Mouse (Mus musculus): ENCODE data around the gene Olfr1380.
"Not testable (repeated sequence)": the region's sequence is repeated elsewhere in the genome, so short reads cannot be mapped to it uniquely, and the experiment has no call there.

Gene Olfr1380

DNA sequence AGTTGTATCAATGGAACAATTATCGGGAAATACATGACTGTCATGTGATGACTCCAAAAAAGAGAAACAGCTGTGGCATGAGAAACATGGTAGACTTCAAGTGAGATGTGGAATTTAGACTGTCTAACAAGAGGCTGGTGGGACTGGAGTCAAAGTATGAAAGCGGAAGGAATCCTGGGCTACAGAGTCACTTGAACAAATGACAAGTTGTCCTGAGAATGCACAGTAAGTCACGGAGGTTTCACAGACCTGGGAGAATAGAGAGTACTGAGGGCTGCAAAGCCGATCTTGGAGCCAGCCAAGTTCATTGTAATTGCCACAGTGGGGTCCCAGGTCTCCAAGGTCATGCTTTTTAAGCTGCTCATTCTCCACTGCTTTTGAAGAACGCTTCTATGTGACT is at the start of gene Olfr1380:
Gene Olfr1380 (plus strand): TSS at position 301 of the 400 bp plus-strand sequence.
- CTCF ChIA-PET, result not testable (repeated sequence)

DNA sequence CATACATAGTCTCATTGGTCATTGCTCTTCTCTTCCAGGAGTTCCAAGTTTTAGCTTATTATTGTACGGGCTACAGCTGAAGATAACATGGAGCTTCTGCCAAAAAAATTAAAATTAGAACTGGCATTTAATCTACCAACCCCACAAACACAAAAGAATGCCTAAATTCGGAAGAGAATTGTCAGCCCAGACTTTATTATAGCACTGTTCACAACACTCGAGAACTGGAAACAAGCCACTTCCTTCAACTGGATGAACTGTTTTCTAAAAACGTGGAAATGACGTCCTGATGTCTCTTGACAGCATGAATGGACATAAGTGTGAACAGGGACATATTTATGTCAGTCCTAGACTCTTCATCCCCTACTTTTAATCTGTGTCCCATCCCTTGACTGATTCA is 38.6 kb upstream of the Olfr1380 start:
- CTCF ChIA-PET, result no interaction called here

DNA sequence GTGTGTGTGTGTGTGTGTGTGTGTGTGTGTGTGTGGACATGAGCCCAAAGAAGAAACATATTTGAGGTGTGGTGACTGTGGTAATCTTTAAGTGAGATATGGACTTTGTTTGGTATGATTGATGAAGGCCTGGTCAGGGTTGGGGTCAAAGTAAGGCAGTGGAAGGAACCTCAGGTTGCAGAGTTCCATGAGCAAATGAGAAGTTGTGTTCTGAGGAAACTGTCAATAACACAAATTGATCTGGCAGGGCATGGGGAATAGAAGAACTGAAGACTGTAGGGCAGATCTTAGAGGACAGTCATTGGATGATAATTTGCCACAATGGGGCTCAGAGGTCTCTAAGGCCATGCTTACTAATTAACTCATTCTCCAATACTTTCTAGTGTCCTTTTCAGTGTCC is 37.3 kb upstream of the Olfr1380 start, which contains the start of gene Olfr1383:
Gene Olfr1383 (plus strand): TSS at position 301 of the 400 bp plus-strand sequence.
- CTCF ChIA-PET, result no interaction called here

DNA sequence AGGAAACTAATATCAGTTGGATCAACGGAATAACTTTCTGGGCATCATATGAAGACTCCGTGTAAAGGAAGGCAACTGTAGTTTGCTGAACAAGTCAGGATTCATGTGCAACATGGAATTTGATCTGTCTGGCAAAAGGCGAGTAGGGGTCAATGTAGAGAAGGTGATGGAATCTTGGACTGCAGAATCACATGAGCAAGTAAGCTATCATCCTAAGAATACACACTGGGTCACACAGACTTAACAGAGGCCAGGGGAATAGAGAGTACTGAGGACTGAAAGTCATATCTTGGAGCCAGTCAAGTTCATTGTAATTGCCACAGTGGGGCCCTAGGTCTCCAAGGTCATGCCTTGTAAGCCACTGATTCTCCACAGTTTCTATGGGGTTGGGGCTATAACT is 28.7 kb upstream of the Olfr1380 start, which contains the start of gene Olfr1382:
Gene Olfr1382 (plus strand): TSS at position 301 of the 400 bp plus-strand sequence.
- CTCF ChIA-PET, result no interaction called here

DNA sequence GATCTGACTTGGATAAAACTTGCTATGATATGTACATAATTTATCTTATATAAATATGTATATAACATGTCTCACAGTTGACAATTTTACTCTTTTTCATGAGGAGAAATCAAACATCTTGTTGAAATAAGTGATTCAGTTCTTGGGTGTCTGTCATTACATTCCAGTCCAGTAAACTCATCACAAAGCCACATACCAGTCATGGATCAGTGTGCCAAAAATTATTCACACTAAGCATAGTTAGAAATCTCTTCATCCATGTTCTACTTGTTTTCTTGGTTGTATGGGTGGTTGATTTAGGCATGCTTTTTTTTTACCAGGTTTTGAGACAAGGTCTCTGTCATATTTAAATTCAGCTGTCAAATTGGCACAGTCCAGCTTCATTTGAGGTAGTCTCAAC is 23.9 kb upstream of the Olfr1380 start:
- CTCF ChIA-PET, result no interaction called here

DNA sequence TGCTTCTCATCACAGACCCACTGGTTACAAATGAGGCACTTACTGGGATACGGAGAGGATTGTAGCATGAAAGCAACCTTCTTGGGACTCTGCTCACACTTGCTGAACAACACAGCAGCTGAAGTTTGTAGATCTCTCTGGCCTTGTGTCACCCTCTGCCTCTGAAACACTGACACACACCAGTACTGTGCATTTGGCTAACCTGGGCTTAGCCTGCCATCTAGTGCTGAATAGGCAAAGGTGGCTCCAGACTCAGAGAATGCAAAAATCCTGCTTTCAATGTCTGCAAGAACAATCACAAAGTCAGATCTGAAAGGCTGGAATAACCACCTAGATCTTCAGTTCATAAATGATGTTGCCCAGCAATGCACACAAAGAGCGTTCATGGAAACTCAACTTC is 20.0 kb upstream of the Olfr1380 start:
- CTCF ChIA-PET, result not testable (repeated sequence)

DNA sequence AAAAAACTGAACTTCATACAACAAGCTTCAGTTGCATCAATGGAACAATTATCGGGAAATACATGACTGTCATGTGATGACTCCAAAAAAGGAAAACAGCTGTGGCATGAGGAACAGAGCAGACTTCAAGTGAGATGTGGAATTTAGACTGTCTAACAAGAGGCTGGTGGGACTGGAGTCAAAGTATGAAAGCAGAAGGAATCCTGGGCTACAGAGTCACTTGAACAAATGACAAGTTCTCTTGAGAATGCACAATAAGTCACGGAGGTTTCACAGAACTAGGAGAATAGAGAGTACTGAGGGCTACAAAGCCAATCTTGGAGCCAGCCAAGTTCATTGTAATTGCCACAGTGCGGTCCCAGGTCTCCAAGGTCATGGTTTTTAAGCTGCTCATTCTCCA is 13.5 kb upstream of the Olfr1380 start, which contains the start of gene Olfr1381:
Gene Olfr1381 (plus strand): TSS at position 301 of the 400 bp plus-strand sequence.
- CTCF ChIA-PET, result not testable (repeated sequence)

DNA sequence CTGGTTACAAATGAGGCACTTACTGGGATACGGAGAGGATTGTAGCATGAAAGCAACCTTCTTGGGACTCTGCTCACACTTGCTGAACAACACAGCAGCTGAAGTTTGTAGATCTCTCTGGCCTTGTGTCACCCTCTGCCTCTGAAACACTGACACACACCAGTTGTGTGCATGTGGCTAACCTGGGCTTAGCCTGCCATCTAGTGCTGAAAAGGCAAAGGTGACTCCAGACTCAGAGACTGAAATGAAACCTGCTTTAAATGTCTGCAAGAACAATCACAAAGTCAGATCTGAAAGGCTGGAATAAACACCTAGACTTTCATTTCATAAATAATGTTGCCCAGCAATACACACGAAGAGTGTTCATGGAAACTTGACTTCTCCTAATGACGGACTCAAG is 2.6 kb upstream of the Olfr1380 start:
- CTCF ChIA-PET, result not testable (repeated sequence)

DNA sequence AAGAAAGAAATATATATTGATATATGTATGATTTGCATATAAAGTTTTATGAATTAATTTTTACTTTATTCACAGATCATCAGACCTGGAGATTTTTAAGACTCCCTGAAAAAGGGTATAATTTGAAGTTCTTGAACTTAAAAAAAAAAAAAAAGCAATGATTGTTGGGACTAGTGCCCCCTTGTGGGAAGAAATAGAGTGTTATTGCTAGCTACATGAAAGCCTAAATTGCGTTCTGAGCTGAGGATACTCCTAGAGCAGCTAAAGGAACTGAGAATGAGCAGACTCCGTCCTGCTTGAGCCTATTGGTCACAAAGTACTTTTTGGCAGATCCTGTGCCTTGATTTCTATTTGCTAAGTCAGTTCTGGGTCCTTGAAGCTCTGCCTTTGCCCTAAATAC is 18.4 kb downstream of the Olfr1380 start:
- CTCF ChIA-PET, result not testable (repeated sequence)

DNA sequence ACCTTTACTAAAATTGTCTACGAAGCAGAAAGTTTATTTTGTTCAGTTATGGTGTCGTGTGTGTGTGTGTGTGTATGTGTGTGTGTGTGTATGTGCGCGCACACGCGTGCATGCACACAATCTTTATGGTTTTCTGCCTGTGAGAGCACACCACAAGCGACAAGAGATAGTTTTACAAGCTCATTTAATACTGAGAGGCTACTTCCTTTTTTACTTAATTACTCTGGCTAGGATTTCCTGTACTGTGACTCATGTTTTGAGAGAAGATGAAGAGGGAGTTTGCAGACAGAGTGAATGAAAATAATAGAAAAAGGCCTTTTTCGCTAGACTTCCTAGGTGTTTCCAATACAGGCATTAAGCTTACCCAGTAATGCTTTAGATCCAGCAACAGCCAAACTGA is 23.8 kb downstream of the Olfr1380 start:
- CTCF ChIA-PET, result not testable (repeated sequence)

DNA sequence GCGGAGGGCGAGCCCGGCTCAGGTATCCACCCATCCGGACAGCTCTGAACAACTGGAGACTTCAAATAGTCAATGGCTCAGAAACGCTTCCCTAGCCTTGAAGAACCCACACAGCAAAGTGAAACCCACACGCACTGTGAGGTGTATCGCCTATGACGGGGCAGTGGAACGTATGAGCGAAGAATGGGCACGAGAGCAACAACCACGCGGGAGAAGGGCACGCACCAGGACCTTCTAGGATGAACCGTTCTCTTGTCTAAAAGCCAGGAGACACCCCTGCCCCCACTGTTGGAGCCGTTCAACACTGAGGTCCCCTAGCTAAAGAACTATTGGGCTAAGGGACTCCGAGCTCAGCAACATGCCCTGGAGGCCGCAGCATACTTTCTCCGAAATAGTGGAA is 33.5 kb downstream of the Olfr1380 start:
- CTCF ChIA-PET, result no interaction called here

DNA sequence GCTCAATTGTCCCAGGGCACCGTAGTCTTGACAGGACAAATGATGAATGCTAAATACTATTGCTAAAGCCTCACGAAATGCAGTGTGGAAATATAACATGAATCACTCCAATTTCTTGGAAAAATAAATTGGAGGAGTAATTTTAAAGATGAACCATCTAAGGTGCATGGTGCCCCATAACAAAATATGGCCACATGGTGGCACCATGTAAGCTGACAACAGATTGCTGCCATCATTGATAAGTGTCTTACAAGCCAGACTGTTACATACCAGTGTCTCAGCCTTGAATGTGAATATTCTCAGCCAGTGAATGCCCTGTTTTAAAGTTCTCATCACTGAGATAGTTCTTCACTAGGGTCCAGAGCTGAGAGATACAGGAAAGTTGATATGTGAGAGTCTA is 40.5 kb downstream of the Olfr1380 start:
- CTCF ChIA-PET, result not testable (repeated sequence)

DNA sequence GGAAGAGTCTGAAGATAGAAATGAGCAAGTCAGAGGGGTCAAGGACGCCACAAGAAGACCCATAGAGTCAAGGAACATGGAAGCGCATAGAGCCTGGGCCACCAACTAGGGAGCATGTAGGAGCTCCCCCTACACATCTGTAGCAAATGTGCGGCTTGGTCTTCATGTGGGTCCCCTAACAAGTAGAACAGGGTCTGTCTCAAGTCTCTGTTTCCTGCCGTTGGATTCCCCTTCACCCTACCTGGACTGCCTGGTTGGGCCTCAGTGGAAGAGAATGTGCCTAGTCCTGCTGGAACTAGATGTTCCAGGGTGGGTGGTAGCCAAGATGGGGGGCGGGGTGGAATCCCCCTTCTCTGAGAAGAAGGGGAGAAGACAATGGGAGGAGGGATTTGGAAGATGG is 51.6 kb downstream of the Olfr1380 start:
- CTCF ChIA-PET, result not testable (repeated sequence)

DNA sequence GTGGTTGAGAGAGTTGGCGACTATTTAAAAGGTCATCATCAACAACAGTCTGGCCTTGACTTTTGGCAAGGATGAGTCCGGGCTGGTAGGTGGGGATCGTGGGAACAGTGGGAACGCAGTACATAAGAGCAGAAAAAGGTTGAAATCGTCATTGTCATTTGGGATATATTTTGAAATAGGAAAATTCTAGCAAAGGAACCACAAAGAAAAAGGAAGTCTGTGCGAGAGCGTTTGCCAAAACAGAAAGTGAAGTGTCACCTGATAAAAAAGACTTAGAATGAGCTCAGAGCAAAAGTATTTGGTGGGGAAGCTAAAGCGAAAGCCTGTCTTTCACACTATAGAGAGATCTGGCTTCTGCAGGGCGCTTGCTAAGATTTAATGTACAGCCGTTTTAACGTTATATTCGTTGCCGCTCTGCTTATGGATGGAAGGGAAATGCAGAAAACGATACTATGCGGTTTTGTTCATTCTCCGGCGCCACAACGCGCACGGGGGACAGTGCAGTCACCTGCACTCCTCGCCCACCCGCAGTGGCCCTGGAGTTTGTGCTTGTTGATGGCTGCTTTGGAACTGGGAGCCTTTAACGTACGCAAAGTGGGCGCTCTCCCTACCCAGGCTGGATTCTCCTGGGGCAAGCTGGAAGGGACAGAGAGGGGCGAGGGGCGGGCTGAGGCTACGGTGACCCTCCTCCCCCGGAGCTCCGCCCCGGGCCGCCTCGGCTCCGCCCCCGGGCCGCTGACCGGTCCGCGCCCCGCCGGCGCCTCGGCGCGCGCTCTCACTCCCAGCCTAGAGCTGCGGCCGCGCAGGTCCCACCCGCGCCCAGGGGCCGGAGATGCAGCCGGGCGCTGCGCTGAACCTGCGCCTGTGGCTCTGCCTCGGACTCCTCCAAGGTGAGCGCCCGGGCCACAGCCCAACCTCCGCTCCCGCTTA is 52.5 kb downstream of the Olfr1380 start, which contains the start of gene Flt4:
Gene Flt4 (plus strand): TSS at position 326 of the 930 bp plus-strand sequence.
- CTCF ChIA-PET, result not testable (repeated sequence)

DNA sequence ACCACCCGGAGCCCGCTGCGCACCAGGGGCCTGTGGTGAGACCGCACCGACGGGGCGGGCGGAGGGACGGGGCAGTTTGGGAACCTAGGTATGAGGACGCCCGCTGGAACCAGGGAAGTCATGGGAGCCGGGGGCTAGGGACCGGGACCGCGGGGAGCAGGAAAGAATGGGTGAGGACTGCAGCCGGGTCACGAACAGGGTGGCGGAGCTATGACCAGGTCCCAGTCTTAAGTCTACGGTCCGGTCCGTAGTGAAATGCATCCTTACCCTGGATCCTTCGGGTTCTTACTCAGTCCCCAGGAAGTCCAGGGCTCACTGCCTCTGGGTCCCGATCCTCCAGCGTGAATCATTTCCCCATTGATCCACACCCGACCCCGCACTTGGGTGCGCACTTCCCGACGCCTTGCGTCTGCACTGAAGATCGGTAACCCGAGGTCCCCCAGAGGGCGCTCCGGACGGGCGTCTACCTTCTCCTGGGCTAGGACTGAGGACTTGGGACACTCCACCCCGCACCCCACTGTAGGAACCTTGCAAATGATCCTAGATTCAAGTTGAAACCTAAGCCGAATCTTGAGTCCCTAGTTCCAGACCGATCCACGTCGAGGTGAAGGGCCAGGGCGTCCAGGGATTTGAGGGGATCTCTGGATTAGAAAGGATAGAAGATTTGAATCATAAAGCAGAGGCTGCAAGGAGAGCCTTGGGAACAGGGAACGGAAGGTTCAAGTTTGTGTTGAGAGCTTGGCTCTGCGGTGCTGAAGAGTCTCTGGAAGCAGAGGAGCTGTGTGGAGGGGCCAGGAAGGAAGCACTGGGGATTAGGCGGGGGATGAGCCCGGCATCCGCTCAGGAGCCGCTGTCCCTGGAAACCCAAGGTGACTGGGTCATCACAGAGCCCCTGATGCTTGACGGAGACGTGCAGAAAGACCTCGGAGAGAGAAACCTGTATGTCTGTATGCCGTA is 53.5 kb downstream of the Olfr1380 start:
- CTCF ChIA-PET, result interaction anchor here (0.6 kb wide), 1 partner anchor 1706 kb away, joined by 8 read pairs; no protein-coding TSS in a partner anchor

DNA sequence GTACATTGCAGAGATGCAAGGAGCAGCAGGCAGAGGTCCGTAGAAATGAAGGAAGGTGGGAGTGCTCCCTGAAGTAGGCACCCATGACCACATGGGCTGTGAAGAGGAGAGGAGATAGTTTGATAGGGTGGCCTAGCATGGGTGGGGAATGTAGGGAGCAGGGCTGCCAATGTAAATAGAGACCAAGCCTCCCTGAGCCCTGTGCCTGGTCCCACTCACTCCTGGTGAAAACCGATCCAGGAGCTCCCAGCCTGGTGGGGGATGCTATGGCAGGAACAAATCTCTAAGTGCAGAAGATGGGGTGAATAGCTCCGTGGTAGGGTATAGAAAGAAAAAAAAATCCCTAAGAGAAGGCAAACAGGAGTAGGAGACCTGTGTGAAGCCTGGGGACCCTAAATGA is 54.7 kb downstream of the Olfr1380 start:
- CTCF ChIA-PET, result interaction anchor here (0.6 kb wide), 1 partner anchor 1705 kb away, joined by 8 read pairs; no protein-coding TSS in a partner anchor

DNA sequence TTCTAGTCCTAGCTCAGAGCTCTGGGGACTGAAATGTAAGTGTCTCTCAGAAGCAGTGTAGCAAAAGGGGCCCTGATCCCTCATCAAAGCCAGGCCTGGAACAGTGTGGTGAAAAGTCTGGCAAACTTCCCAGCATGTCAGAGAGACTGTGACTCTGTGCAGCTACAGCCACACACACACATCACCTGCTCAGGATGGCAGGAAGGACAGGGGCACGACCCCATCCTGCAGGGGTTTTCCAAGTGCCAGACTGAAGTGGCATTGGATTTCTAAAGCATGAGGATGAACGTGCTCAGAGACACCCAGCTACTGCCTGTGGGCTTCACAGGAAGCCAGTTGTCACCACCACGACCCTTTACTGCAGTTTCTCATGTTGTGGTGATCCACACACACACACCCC is 55.5 kb downstream of the Olfr1380 start:
- CTCF ChIA-PET, result no interaction called here

DNA sequence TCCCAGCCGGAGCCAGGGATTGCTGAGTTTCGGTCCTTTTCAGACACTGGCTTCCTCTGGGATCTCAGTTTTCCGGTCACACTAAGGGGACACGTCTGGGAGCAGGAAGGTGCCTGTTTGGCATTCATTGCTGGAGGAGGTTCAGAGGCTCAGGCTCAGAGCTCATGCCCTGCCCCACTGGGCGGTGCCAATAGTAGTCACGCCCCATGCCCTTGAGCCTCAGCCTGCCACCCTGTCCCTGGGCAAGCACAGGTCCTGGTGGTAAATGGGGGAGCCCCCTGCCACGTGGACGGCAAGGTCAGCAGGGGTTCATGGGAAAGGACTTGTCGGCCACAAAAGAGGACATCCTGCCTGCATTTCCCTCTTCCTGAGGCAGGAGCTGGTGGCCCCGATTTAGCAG is 56.7 kb downstream of the Olfr1380 start:
- CTCF ChIA-PET, result no interaction called here

Data from spleen, embryonic (tissue).